Mouse (Mus musculus) small intestine, adult 2 months (tissue): ENCODE data around the gene Bpnt1. TPM values are rescaled to one million over a fixed set of nuclear protein-coding genes. Genes with fewer than 3 reads are reported as not detected.

Experiments
- H3K27ac ChIP-seq: fragments of 200-500 bp; 2 replicates; pipeline ENCODE4 v1.5.1; 2012; ENCODE audit warnings: low read depth, low read length, control low read depth, inconsistent platforms; ENCODE audit not compliant: insufficient read depth
- H3K27me3 ChIP-seq: fragments of 200-500 bp; 2 replicates; pipeline ENCODE4 v1.6.1; 2012; ENCODE audit warnings: mild to moderate bottlenecking, moderate library complexity, low read length, inconsistent platforms; ENCODE audit not compliant: control insufficient read depth, insufficient read depth
- H3K36me3 ChIP-seq: fragments of 200-500 bp; 2 replicates; pipeline ENCODE4 v1.6.1; 2012; ENCODE audit warnings: mild to moderate bottlenecking, low read length, control low read depth, inconsistent platforms; ENCODE audit not compliant: control insufficient read depth, insufficient read depth
- H3K4me1 ChIP-seq: fragments of 200-500 bp; 2 replicates; pipeline ENCODE4 v1.6.1; 2012; ENCODE audit warnings: low read length, inconsistent platforms, mixed read lengths; ENCODE audit not compliant: control insufficient read depth, insufficient read depth, insufficient read length
- H3K4me3 ChIP-seq: fragments of 200-500 bp; 2 replicates; pipeline ENCODE4 v1.5.1; 2012; ENCODE audit warnings: low read depth, mild to moderate bottlenecking, control low read depth, inconsistent platforms, low read length, moderate library complexity
- CTCF ChIP-seq: fragments of 200-500 bp; IDR thresholded peaks from 2 replicates; pipeline ENCODE4 v1.5.1; 2012; ENCODE audit warnings: low read depth, mild to moderate bottlenecking, control low read depth, inconsistent platforms, low read length, moderate library complexity, mixed read lengths; ENCODE audit not compliant: insufficient replicate concordance, insufficient read length; ENCODE audit errors: extremely low read depth
- POLR2A ChIP-seq: fragments of 200-500 bp; IDR thresholded peaks from 2 replicates; pipeline ENCODE4 v1.6.1; 2012; ENCODE audit warnings: low read depth, mild to moderate bottlenecking, control low read depth, inconsistent platforms, low read length, moderate library complexity
- WGBS: fragments of 180-500 bp; shearing (Covaris S2); methylation state at CpG from one replicate; pipeline ENCODE4 v1.1.7; 2018; 5-methylcytosine and 5-hydroxymethylcytosine counted together
- polyA plus RNA-seq: library from polyadenylated mRNA; depleted of rRNA; stranded (reverse); fragments of >200 nt; gene quantifications from 2 replicates; pipeline ENCODE4 v1.2.3, GENCODE M21; 2012; rRNA removed

Gene Bpnt1
- polyA plus RNA-seq, 1 experiment = 340 TPM

DNA sequence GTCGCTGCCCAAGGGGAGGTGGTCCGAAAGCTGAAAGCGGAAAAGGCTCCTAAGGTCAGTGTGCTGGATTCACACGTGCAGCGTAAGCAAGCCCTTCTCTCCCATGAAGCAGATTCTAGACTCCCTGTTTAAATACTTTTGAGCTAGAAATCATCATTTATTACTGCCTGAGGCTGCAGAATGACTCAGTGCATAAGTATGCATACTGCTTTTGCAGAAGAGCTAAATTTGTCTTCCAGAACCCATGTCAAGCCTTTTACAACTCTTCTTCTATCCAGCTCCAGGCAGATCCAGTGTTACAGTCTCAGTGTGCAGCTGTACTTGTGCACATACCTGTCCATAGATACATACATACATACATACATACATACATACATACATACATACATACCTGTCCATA is 69.7 kb downstream of the Bpnt1 start:
- Histone ChIP-seq H3K36me3 (peaks cover 58% of the 10 kb centered on the region), H3K4me3 (no peak overlapping the region), H3K4me1 (no peaks in the 10 kb centered on the region), H3K27me3 (no peaks in the 10 kb centered on the region), H3K27ac (no peak overlapping the region)
- TF ChIP-seq CTCF (no peak), POLR2A (no peak)
- 91% methylated on average over 5 of the region's 5 CpGs for WGBS

DNA sequence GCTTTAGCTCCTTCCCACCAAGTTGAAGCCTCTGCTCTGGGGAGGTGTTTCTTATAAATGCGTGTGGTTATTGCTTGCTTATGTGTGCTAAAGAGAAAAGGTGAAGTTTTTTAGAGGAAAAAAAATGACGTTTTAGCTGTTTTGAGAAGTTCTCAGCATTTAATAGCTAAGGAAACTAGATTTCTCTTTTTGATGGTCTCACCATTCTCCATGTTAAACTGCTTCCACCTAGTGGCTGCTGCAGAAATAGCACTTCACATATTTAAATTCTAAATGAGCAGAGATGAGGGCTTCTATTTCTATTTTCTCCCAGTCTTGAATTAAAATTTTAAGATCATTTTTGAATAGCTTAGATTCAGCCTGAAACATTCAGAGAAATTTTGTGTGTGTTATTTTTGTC is 72.1 kb downstream of the Bpnt1 start:
- no peak overlapping the region for H3K27ac ChIP-seq
- 30% methylated on average over 2 of the region's 2 CpGs for WGBS
- H3K27me3 ChIP-seq = no peaks in the 10 kb centered on the region
- peaks cover 59% of the 10 kb centered on the region for H3K36me3 ChIP-seq
- TF ChIP-seq CTCF (no peak), POLR2A (no peak)
- no peaks in the 10 kb centered on the region for H3K4me1 ChIP-seq
- no peak overlapping the region for H3K4me3 ChIP-seq

DNA sequence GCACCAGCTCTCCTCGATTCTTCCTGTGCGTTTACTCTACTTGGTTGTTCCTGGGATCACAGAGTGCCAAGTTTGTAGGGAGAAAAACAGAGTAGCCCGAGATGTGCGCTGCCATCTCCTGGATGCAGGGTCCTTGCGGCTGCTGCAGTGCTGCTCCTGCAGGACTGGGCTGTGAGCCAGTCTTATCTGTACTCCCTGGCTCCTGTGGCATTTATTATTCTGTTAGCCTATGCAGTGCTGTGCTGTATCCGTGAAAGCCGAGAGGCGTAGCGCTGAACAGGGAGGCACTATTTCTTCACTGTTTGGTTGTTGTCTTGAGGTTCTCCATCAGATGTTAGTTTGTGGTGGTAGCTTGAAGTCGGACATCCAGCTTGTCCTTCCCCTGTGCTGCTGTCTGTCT is 74.0 kb downstream of the Bpnt1 start:
- WGBS = 66% methylated on average over 10 of the region's 10 CpGs

More for the DNA sequence above, 74.0 kb downstream of the Bpnt1 start:
- H3K36me3 ChIP-seq = peaks cover 63% of the 10 kb centered on the region
- no peak for TF ChIP-seq CTCF
- TF ChIP-seq POLR2A = no peak
- no peak overlapping the region for H3K4me3 ChIP-seq
- H3K27me3 ChIP-seq = no peaks in the 10 kb centered on the region
- H3K4me1 ChIP-seq = no peaks in the 10 kb centered on the region
- no peak overlapping the region for H3K27ac ChIP-seq

Other genes with a start within 250 kb of the Bpnt1 start
- gene Rab3gap2, start 128.0 kb upstream of the Bpnt1 start, polyA plus RNA-seq = 10.5 and 23.6 TPM in 2 replicates
- gene Iars2, start 2.8 kb upstream of the Bpnt1 start, polyA plus RNA-seq = 7.9 and 9.0 TPM in 2 replicates
- gene Eprs, start 30.9 kb downstream of the Bpnt1 start, polyA plus RNA-seq = 1.5 and 3.0 TPM in 2 replicates
- 10.1 and 36.7 TPM in 2 replicates for gene Slc30a10, start 122.7 kb downstream of the Bpnt1 start, polyA plus RNA-seq